Mouse (Mus musculus): ENCODE measurements around the gene Gm29094. TPM values are rescaled to one million over a fixed set of nuclear protein-coding genes. Genes with fewer than 3 reads are reported as not detected.
"Not testable (repeated sequence)": the region's sequence is repeated elsewhere in the genome, so short reads cannot be mapped to it uniquely, and the experiment has no call there.

Gm29094 gene
- polyA plus RNA-seq, 1 experiment from 2014 or later: not detected

DNA sequence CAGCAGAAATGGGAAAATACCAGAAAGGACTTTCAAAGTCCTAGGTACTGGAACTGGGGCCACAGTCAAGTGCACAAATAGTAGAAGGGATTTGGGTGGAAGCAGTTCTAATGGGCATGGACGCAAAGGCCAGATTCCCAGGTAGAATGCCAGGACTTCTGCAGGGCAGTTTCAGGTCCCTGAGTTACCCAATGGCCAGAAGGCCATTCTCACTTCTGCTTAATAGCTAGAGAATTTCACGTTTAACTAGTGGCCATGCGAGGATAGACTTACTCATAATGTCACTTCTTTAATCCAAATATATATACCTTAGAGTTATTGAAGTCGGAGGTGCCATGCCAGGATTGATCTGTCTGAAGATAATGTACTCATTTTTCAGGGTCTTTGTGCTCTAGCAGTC, 38.0 kb downstream of the Gm29094 start:
- not testable (repeated sequence) for H3K27ac ChIP-seq; H3K4me2 ChIP-seq (replicated peaks); H3K9ac ChIP-seq; DNase-seq (ENCODE audit: low spot score); H3K9me3 ChIP-seq (ENCODE audit: control insufficient read depth, low read length); H3K36me3 ChIP-seq (replicated peaks; ENCODE audit: control insufficient read depth, insufficient read depth); H3K4me1 ChIP-seq (replicated peaks; ENCODE audit: control insufficient read depth, insufficient read depth, low read length); ATAC-seq (ENCODE audit: low FRiP score); H3K27me3 ChIP-seq (ENCODE audit: control insufficient read depth, insufficient read depth, low read length); H3K4me3 ChIP-seq (replicated peaks; ENCODE audit: low read length)
- WGBS: 93% methylated on average over 4 of the region's 4 CpGs

- ATAC-seq (ENCODE audit: low FRiP score); H3K9me3 ChIP-seq (ENCODE audit: control insufficient read depth, low read length); H3K27me3 ChIP-seq (ENCODE audit: control insufficient read depth, insufficient read depth, low read length); H3K36me3 ChIP-seq (replicated peaks; ENCODE audit: control insufficient read depth, insufficient read depth); H3K27ac ChIP-seq; H3K4me3 ChIP-seq (replicated peaks; ENCODE audit: low read length); H3K9ac ChIP-seq; H3K4me2 ChIP-seq (replicated peaks); DNase-seq (ENCODE audit: low spot score); H3K4me1 ChIP-seq (replicated peaks; ENCODE audit: control insufficient read depth, insufficient read depth, low read length): not testable (repeated sequence)
- 85% methylated on average over 4 of the region's 5 CpGs for WGBS
Observed at GRCm38 (mm10) chr9:89238976-89239505, 39.9 kb downstream of the Gm29094 start.

DNA sequence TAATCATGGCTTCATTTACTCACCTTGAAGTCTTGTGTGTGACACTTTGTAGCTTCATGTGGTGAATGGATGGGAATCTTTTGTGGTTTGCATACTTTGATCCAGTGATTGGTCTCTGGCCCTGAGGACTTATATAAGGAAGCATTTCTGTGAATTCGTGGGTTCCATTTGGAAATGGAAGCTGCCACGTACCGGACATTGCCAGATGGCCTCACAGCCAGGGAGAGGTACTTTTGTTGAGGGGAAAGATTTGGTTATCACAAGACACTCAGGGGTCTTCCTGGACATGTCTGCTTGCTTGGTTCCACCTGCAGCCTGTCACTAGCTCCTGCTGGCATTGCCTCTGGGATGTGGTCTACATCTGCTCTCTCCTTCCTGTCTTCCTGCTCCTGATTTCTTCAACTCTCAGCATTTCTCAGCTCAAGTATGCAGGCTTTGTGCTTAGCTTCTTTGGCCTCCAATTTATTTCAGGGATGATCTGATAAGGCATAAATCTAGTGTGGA, 41.4 kb downstream of the Gm29094 start:
- DNase-seq (ENCODE audit: low spot score); ATAC-seq (ENCODE audit: low FRiP score): not testable (repeated sequence)
- WGBS: 78% methylated on average over 3 of the region's 3 CpGs

DNA sequence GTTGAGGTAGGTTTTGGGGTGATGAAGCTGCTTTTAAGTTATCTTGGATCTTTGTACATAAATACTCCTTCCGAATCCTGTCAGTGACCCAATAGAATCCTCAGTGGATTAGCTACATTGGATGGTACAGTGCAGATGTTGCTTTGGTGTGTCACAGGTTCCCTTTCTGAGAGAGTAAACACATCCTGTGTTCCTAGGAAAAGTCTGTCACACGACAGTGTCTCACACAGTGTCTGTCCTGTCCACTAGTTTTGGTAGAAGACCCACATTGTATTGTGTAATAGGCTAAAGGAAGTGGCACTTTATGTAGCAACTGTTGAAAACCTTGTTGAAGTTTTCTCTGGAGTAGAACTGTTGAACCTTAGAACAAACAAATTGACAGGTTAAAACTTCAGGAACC, 54.2 kb downstream of the Gm29094 start:
- Histone ChIP-seq H3K9me3 (ENCODE audit: control insufficient read depth, low read length) (no peaks in the 10 kb centered on the region), H3K9ac (no peak overlapping the region), H3K27me3 (ENCODE audit: control insufficient read depth, insufficient read depth, low read length) (no peaks in the 10 kb centered on the region), H3K4me2 (replicated peaks) (no peak overlapping the region), H3K4me3 (replicated peaks; ENCODE audit: low read length) (no peak overlapping the region), H3K27ac (no peak overlapping the region), H3K4me1 (replicated peaks; ENCODE audit: control insufficient read depth, insufficient read depth, low read length) (no peaks in the 10 kb centered on the region), H3K36me3 (replicated peaks; ENCODE audit: control insufficient read depth, insufficient read depth) (no peaks in the 10 kb centered on the region)
- no peak for DNase-seq (ENCODE audit: low spot score)
- WGBS: 87% methylated on average over 2 of the region's 2 CpGs
- ATAC-seq (ENCODE audit: low FRiP score): no peak

More for the DNA sequence above, 41.4 kb downstream of the Gm29094 start:
- not testable (repeated sequence) for H3K36me3 ChIP-seq (replicated peaks; ENCODE audit: control insufficient read depth, insufficient read depth); H3K27me3 ChIP-seq (ENCODE audit: control insufficient read depth, insufficient read depth, low read length); H3K4me1 ChIP-seq (replicated peaks; ENCODE audit: control insufficient read depth, insufficient read depth, low read length); H3K9me3 ChIP-seq (ENCODE audit: control insufficient read depth, low read length); H3K9ac ChIP-seq; H3K27ac ChIP-seq; H3K4me2 ChIP-seq (replicated peaks); H3K4me3 ChIP-seq (replicated peaks; ENCODE audit: low read length)

DNA sequence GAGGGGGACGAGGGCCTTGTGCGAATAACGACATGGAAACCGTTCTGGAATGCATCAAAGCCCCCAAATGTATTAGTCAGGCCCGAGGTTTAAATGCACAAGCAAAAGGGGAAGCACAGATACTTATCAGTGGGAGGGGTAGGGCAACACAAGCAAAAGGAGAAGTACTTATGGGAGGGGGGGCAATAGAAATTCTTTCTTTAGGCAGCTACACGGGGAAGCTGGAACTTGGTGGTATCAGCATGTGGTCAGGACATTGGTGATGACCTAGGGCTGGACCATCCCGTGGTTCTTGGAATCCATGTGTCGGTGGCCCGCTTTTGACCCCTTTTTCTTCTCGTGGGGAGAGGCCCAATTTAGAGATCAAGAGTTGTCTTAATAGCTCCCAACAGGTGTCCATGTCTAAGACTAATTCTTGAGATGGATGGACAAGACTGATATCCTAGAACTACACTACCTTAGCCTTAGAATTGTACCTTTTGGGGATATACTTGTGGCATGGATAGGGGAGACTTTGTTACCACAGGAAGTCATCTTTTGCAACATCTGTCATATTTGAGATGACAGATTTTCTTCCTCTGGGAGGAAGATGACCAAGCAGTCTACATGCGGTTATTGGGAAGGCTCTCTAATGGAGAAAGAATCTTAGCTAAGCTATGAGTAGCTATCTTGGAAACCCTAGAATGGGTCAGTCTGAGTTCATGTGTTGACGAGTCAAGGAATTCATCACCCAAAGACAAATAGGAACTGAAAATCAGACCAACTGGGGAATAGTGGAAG, 57.6 kb downstream of the Gm29094 start:
- no peak overlapping the region for H3K4me2 ChIP-seq (replicated peaks)
- H3K4me3 ChIP-seq (replicated peaks; ENCODE audit: low read length): no peak overlapping the region
- no peak for DNase-seq (ENCODE audit: low spot score)
- H3K36me3 ChIP-seq (replicated peaks; ENCODE audit: control insufficient read depth, insufficient read depth): no peaks in the 10 kb centered on the region
- H3K9me3 ChIP-seq (ENCODE audit: control insufficient read depth, low read length): no peaks in the 10 kb centered on the region
- H3K27ac ChIP-seq: no peak overlapping the region
- no peak overlapping the region for H3K9ac ChIP-seq
- H3K4me1 ChIP-seq (replicated peaks; ENCODE audit: control insufficient read depth, insufficient read depth, low read length): no peaks in the 10 kb centered on the region
- 92% methylated on average over 12 of the region's 12 CpGs for WGBS
- no peak for ATAC-seq (ENCODE audit: low FRiP score)
- H3K27me3 ChIP-seq (ENCODE audit: control insufficient read depth, insufficient read depth, low read length): no peaks in the 10 kb centered on the region

DNA sequence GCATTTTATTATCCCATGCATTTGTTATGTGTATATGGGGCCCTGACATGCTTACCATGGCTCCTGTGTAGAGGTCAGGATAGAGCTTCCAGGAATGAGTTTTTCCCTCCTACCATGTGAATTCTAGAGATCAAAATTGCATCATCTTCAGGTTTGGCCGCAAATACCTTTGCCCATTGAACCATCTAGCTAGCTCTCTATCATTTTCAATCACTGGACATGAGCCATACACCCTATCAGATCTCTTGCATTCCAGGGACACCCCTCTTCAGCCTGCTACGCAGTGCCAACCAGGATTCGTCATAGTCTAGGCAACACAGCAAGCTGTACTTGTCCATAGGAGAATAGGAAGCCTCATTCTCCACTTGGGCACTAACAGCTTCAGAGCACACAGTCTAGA, 64.8 kb downstream of the Gm29094 start:
- H3K36me3 ChIP-seq (replicated peaks; ENCODE audit: control insufficient read depth, insufficient read depth): no peaks in the 10 kb centered on the region
- 85% methylated on average over 3 of the region's 3 CpGs for WGBS
- H3K27ac ChIP-seq: no peak overlapping the region
- DNase-seq (ENCODE audit: low spot score): no peak
- no peak overlapping the region for H3K9ac ChIP-seq
- H3K9me3 ChIP-seq (ENCODE audit: control insufficient read depth, low read length): no peaks in the 10 kb centered on the region
- H3K27me3 ChIP-seq (ENCODE audit: control insufficient read depth, insufficient read depth, low read length): no peaks in the 10 kb centered on the region
- ATAC-seq (ENCODE audit: low FRiP score): no peak
- no peak overlapping the region for H3K4me3 ChIP-seq (replicated peaks; ENCODE audit: low read length)
- no peak overlapping the region for H3K4me2 ChIP-seq (replicated peaks)
- H3K4me1 ChIP-seq (replicated peaks; ENCODE audit: control insufficient read depth, insufficient read depth, low read length): no peaks in the 10 kb centered on the region

- Histone ChIP-seq H3K4me1 (replicated peaks; ENCODE audit: control insufficient read depth, insufficient read depth, low read length) (no peaks in the 10 kb centered on the region), H3K27ac (no peak overlapping the region), H3K27me3 (ENCODE audit: control insufficient read depth, insufficient read depth, low read length) (no peaks in the 10 kb centered on the region), H3K9ac (no peak overlapping the region), H3K4me3 (replicated peaks; ENCODE audit: low read length) (no peak overlapping the region), H3K36me3 (replicated peaks; ENCODE audit: control insufficient read depth, insufficient read depth) (no peaks in the 10 kb centered on the region), H3K4me2 (replicated peaks) (no peak overlapping the region), H3K9me3 (ENCODE audit: control insufficient read depth, low read length) (no peaks in the 10 kb centered on the region)
- DNase-seq (ENCODE audit: low spot score): no peak
- 89% methylated on average over 1 of the region's 1 CpGs for WGBS
- no peak for ATAC-seq (ENCODE audit: low FRiP score)
Observed at GRCm38 (mm10) chr9:89264571-89264970, 65.4 kb downstream of the Gm29094 start.

Other genes with a start within 250 kb of the Gm29094 start
- not detected in 2 replicates for gene Bcl2a1a, start 242.5 kb upstream of the Gm29094 start, polyA plus RNA-seq (2014; fragmentation: Nextera tagmentation; extraction: Ambion mirVana)
- gene Trim43b, start 106.5 kb upstream of the Gm29094 start, polyA plus RNA-seq (2014; fragmentation: Nextera tagmentation; extraction: Ambion mirVana): not detected in 2 replicates
- gene Bcl2a1b, start 170 bp upstream of the Gm29094 start, polyA plus RNA-seq (2014; fragmentation: Nextera tagmentation; extraction: Ambion mirVana): 0.52 and 1.1 TPM in 2 replicates
- 10.4 and 16.8 TPM in 2 replicates for gene Mthfs, start 11.3 kb downstream of the Gm29094 start, polyA plus RNA-seq (2014; fragmentation: Nextera tagmentation; extraction: Ambion mirVana)

Data from hindbrain, embryonic 14.5 days (tissue).